Mouse (Mus musculus): ENCODE results near the gene Slc35f1.
A peak's percentile ranks its signal among the peaks of the same experiment; 100 is the strongest.

Gene Slc35f1

GRCm38 (mm10) chr10:53101412-53101811 lies 411.1 kb downstream of the Slc35f1 start:
- H3K4me3 ChIP-seq (replicated peaks; ENCODE audit: low read length): no peak overlapping the region
- no peak for TF ChIP-seq CTCF (conservative IDR thresholded peaks at IDR 0.05; ENCODE audit: low read length)
- TF ChIP-seq NANOG (IDR thresholded peaks at IDR 0.05; ENCODE audit: borderline replicate concordance, low read length): no peak
- TF ChIP-seq POU5F1 (IDR thresholded peaks at IDR 0.05; ENCODE audit: borderline replicate concordance, low read length): no peak
- no peaks in the 10 kb centered on the region for H3K36me3 ChIP-seq (ENCODE audit: insufficient read depth, low read length)
- no peaks in the 10 kb centered on the region for H3K9me3 ChIP-seq (ENCODE audit: low read length)
- no peaks in the 10 kb centered on the region for H3K4me1 ChIP-seq (replicated peaks; ENCODE audit: low read depth, low read length)
- H3K27me3 ChIP-seq (ENCODE audit: insufficient read depth, low read length): no peaks in the 10 kb centered on the region

GRCm38 (mm10) chr10:53102423-53102822 lies 412.1 kb downstream of the Slc35f1 start:
- no peaks in the 10 kb centered on the region for H3K4me1 ChIP-seq (replicated peaks; ENCODE audit: low read depth, low read length)

DNA sequence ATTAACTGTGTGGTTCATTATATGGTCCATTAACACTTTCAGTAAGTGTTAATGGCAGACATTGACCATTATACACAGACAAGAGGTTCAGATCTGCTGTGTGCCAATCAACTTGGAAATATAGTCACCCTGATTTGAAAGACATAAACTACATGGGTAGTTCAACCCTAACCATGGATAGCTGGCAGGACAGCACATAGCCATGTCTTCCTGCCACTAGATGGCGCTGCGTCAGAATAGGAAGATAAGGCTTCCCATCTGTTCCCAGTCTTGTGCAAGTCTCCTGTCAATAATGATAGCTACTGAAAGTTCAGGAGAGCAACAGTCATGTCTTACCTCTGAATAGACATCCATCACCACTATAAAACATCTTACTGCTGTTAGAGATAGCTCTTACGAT lies 424.7 kb downstream of the Slc35f1 start:
- Histone ChIP-seq H3K9me3 (ENCODE audit: low read length) (no peaks in the 10 kb centered on the region), H3K4me1 (replicated peaks; ENCODE audit: low read depth, low read length) (no peaks in the 10 kb centered on the region), H3K4me3 (replicated peaks; ENCODE audit: low read length) (no peak overlapping the region), H3K36me3 (ENCODE audit: insufficient read depth, low read length) (no peaks in the 10 kb centered on the region), H3K27me3 (ENCODE audit: insufficient read depth, low read length) (no peaks in the 10 kb centered on the region)
- TF ChIP-seq NANOG (IDR thresholded peaks at IDR 0.05; ENCODE audit: borderline replicate concordance, low read length): no peak
- peak; percentile 85 for TF ChIP-seq CTCF (conservative IDR thresholded peaks at IDR 0.05; ENCODE audit: low read length)
- no peak for TF ChIP-seq POU5F1 (IDR thresholded peaks at IDR 0.05; ENCODE audit: borderline replicate concordance, low read length)

More at GRCm38 (mm10) chr10:53102423-53102822, 412.1 kb downstream of the Slc35f1 start:
- TF ChIP-seq CTCF (conservative IDR thresholded peaks at IDR 0.05; ENCODE audit: low read length) (no peak), NANOG (IDR thresholded peaks at IDR 0.05; ENCODE audit: borderline replicate concordance, low read length) (no peak), POU5F1 (IDR thresholded peaks at IDR 0.05; ENCODE audit: borderline replicate concordance, low read length) (no peak)
- Histone ChIP-seq H3K27me3 (ENCODE audit: insufficient read depth, low read length) (no peaks in the 10 kb centered on the region), H3K36me3 (ENCODE audit: insufficient read depth, low read length) (no peaks in the 10 kb centered on the region), H3K4me3 (replicated peaks; ENCODE audit: low read length) (no peak overlapping the region), H3K9me3 (ENCODE audit: low read length) (no peaks in the 10 kb centered on the region)

GRCm38 (mm10) chr10:53115673-53116398 lies 425.5 kb downstream of the Slc35f1 start:
- no peak for TF ChIP-seq POU5F1 (IDR thresholded peaks at IDR 0.05; ENCODE audit: borderline replicate concordance, low read length)
- no peak for TF ChIP-seq CTCF (conservative IDR thresholded peaks at IDR 0.05; ENCODE audit: low read length)
- no peak for TF ChIP-seq NANOG (IDR thresholded peaks at IDR 0.05; ENCODE audit: borderline replicate concordance, low read length)
- no peaks in the 10 kb centered on the region for H3K36me3 ChIP-seq (ENCODE audit: insufficient read depth, low read length)

DNA sequence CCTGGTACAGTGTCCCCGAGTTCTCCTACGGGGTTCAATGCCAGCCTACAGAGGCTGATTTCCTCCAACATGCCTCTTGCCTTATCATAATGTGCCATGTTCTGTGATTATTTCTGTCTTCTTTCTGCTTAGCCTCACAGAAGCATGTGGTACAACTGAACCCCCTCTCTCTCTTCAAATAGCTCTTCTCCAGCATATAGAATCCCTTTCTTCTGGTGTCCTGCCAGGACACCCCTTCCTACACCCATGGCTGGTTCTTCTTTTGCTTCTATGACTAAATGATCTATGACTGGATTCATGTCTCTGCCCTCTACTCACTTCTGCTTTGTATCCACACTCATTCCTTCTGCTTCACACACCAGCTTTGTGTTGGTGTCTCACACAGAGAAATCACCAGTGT lies 430.3 kb downstream of the Slc35f1 start:
- TF ChIP-seq POU5F1 (IDR thresholded peaks at IDR 0.05; ENCODE audit: borderline replicate concordance, low read length) (no peak), CTCF (conservative IDR thresholded peaks at IDR 0.05; ENCODE audit: low read length) (no peak), NANOG (IDR thresholded peaks at IDR 0.05; ENCODE audit: borderline replicate concordance, low read length) (no peak)
- Histone ChIP-seq H3K9me3 (ENCODE audit: low read length) (no peaks in the 10 kb centered on the region), H3K27me3 (ENCODE audit: insufficient read depth, low read length) (no peaks in the 10 kb centered on the region), H3K36me3 (ENCODE audit: insufficient read depth, low read length) (no peaks in the 10 kb centered on the region), H3K4me1 (replicated peaks; ENCODE audit: low read depth, low read length) (no peaks in the 10 kb centered on the region), H3K4me3 (replicated peaks; ENCODE audit: low read length) (no peak overlapping the region)

More at GRCm38 (mm10) chr10:53115673-53116398, 425.5 kb downstream of the Slc35f1 start:
- H3K27me3 ChIP-seq (ENCODE audit: insufficient read depth, low read length): no peaks in the 10 kb centered on the region
- no peaks in the 10 kb centered on the region for H3K9me3 ChIP-seq (ENCODE audit: low read length)
- H3K4me3 ChIP-seq (replicated peaks; ENCODE audit: low read length): no peak overlapping the region
- no peaks in the 10 kb centered on the region for H3K4me1 ChIP-seq (replicated peaks; ENCODE audit: low read depth, low read length)

- no peak overlapping the region for H3K4me3 ChIP-seq (replicated peaks; ENCODE audit: low read length)
- H3K36me3 ChIP-seq (ENCODE audit: insufficient read depth, low read length): no peaks in the 10 kb centered on the region
- no peaks in the 10 kb centered on the region for H3K4me1 ChIP-seq (replicated peaks; ENCODE audit: low read depth, low read length)
- no peaks in the 10 kb centered on the region for H3K9me3 ChIP-seq (ENCODE audit: low read length)
- H3K27me3 ChIP-seq (ENCODE audit: insufficient read depth, low read length): no peaks in the 10 kb centered on the region
- TF ChIP-seq CTCF (conservative IDR thresholded peaks at IDR 0.05; ENCODE audit: low read length) (no peak), NANOG (IDR thresholded peaks at IDR 0.05; ENCODE audit: borderline replicate concordance, low read length) (no peak), POU5F1 (IDR thresholded peaks at IDR 0.05; ENCODE audit: borderline replicate concordance, low read length) (no peak)
Measured at GRCm38 (mm10) chr10:53124365-53124764, 434.0 kb downstream of the Slc35f1 start.

- Histone ChIP-seq H3K36me3 (ENCODE audit: insufficient read depth, low read length) (no peaks in the 10 kb centered on the region), H3K9me3 (ENCODE audit: low read length) (no peaks in the 10 kb centered on the region), H3K27me3 (ENCODE audit: insufficient read depth, low read length) (no peaks in the 10 kb centered on the region), H3K4me3 (replicated peaks; ENCODE audit: low read length) (no peak overlapping the region), H3K4me1 (replicated peaks; ENCODE audit: low read depth, low read length) (no peaks in the 10 kb centered on the region)
- TF ChIP-seq NANOG (IDR thresholded peaks at IDR 0.05; ENCODE audit: borderline replicate concordance, low read length) (no peak), POU5F1 (IDR thresholded peaks at IDR 0.05; ENCODE audit: borderline replicate concordance, low read length) (no peak), CTCF (conservative IDR thresholded peaks at IDR 0.05; ENCODE audit: low read length) (no peak)
Measured at GRCm38 (mm10) chr10:53132707-53133106, 442.4 kb downstream of the Slc35f1 start.

DNA sequence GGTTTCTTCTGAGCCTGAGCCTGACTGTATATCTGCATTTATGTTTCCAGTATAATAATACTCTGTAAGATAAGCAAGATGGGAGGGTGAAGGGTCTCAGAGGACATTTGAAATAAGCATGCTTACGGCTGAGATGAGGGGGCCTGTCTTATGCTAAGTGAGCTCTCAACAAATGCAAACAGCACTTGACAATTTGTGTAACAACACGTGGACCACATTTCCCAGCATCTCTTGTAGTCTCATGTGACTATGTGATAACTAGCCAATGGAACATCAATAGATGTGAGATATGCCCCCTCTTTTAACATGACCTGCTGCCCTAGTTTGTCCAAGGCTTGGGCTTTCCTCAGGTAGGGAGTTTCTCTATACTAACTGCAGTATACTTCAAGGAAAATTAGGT lies 460.0 kb downstream of the Slc35f1 start:
- no peak for TF ChIP-seq CTCF (conservative IDR thresholded peaks at IDR 0.05; ENCODE audit: low read length)
- TF ChIP-seq POU5F1 (IDR thresholded peaks at IDR 0.05; ENCODE audit: borderline replicate concordance, low read length): no peak
- no peak for TF ChIP-seq NANOG (IDR thresholded peaks at IDR 0.05; ENCODE audit: borderline replicate concordance, low read length)
- Histone ChIP-seq H3K27me3 (ENCODE audit: insufficient read depth, low read length) (no peaks in the 10 kb centered on the region), H3K9me3 (ENCODE audit: low read length) (peaks cover 41% of the 10 kb centered on the region), H3K4me3 (replicated peaks; ENCODE audit: low read length) (no peak overlapping the region), H3K36me3 (ENCODE audit: insufficient read depth, low read length) (peaks cover 8% of the 10 kb centered on the region; the same call in 1 of the 2 replicates), H3K4me1 (replicated peaks; ENCODE audit: low read depth, low read length) (peaks cover 28% of the 10 kb centered on the region)

Data from E14TG2a.4 (cell line).